Mouse (Mus musculus) cortical plate, adult 2 months (tissue): ENCODE results near the gene Chrm1. TPM values are rescaled to one million over a fixed set of nuclear protein-coding genes. Genes with fewer than 3 reads are reported as not detected.
"Not testable (repeated sequence)": the region's sequence is repeated elsewhere in the genome, so short reads cannot be mapped to it uniquely, and the experiment has no call there.

Experiments
- H3K27ac ChIP-seq: fragments of 200-500 bp; 2 replicates; pipeline ENCODE4 v1.5.1; 2012; ENCODE audit warnings: low read length, control low read depth, inconsistent platforms; ENCODE audit not compliant: insufficient read depth
- H3K4me1 ChIP-seq: fragments of 200-500 bp; 2 replicates; pipeline ENCODE4 v1.6.1; 2011; ENCODE audit warnings: low read length; ENCODE audit not compliant: control insufficient read depth, insufficient read depth
- H3K4me3 ChIP-seq: fragments of 200-500 bp; 2 replicates; pipeline ENCODE4 v1.5.1; 2011; ENCODE audit warnings: mild to moderate bottlenecking, low read length, control low read depth; ENCODE audit not compliant: insufficient read depth
- CTCF ChIP-seq: fragments of 200-500 bp; IDR thresholded peaks from 2 replicates; pipeline ENCODE4 v1.5.1; 2011; ENCODE audit warnings: mild to moderate bottlenecking, control low read depth, low read length; ENCODE audit not compliant: insufficient read depth; ENCODE audit errors: extremely low read depth
- POLR2A ChIP-seq: fragments of 200-500 bp; IDR thresholded peaks from 2 replicates; pipeline ENCODE4 v1.6.1; 2011; ENCODE audit warnings: mild to moderate bottlenecking, low read length, control low read depth; ENCODE audit not compliant: insufficient read depth; ENCODE audit errors: extremely low read depth
- polyA plus RNA-seq: library from polyadenylated mRNA; depleted of rRNA; stranded (reverse); fragments of >200 nt; gene quantifications from 2 replicates; pipeline ENCODE4 v1.2.3, GENCODE M21; 2012

Gene Chrm1
- polyA plus RNA-seq, 1 experiment, result 109 TPM

- Histone ChIP-seq H3K4me3 (peak overlapping the region; percentile 97), H3K27ac (peak overlapping the region; percentile 5; the same call in 1 of the 2 replicates), H3K4me1 (peaks cover 10% of the 10 kb centered on the region; the same call in 1 of the 2 replicates)
- TF ChIP-seq CTCF, result no peak
- no peak for TF ChIP-seq POLR2A
Measured at GRCm38 (mm10) chr19:8713997-8714652, 50.5 kb downstream of the Chrm1 start.

DNA sequence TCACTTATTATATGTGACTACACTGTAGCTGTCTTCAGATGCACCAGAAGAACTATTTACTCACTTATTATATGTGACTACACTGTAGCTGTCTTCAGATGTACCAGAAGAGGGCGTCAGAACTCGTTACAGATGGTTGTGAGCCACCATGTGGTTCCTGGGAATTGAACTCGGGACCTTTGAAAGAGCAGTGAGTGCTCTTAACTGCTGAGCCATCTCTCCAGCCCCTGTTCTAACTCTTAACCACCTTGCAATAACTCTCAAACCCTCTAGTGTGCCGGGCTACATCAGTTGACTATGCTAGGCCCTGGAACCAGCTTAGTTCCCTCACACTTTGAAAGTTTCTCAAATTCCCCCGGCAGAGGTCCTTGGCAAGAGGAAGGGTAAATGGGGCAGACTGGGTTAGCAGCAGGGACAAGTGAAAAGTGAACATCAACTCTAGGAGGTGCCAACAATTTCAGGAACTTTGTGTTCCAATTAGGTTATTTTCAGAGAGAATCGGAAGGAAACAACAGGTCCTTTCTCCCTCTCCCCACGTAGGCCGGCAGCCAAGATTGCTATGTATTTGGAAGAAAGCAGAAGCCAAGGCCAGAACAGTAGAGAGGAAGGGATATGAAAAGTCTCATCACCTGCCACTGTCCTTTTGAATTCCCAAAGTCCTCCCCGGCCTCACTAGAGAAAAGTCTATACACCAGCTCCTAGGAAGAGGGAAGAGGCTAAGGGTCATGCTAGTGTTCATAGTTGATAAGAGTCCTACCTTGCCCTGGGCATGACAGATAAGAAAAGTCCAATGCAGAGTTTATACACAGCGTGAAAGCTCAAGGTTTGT, 51.3 kb downstream of the Chrm1 start:
- Histone ChIP-seq H3K4me3 (no peak overlapping the region), H3K4me1 (peaks cover 10% of the 10 kb centered on the region; the same call in 1 of the 2 replicates), H3K27ac (no peak overlapping the region)
- TF ChIP-seq POLR2A (no peak), CTCF (no peak)

DNA sequence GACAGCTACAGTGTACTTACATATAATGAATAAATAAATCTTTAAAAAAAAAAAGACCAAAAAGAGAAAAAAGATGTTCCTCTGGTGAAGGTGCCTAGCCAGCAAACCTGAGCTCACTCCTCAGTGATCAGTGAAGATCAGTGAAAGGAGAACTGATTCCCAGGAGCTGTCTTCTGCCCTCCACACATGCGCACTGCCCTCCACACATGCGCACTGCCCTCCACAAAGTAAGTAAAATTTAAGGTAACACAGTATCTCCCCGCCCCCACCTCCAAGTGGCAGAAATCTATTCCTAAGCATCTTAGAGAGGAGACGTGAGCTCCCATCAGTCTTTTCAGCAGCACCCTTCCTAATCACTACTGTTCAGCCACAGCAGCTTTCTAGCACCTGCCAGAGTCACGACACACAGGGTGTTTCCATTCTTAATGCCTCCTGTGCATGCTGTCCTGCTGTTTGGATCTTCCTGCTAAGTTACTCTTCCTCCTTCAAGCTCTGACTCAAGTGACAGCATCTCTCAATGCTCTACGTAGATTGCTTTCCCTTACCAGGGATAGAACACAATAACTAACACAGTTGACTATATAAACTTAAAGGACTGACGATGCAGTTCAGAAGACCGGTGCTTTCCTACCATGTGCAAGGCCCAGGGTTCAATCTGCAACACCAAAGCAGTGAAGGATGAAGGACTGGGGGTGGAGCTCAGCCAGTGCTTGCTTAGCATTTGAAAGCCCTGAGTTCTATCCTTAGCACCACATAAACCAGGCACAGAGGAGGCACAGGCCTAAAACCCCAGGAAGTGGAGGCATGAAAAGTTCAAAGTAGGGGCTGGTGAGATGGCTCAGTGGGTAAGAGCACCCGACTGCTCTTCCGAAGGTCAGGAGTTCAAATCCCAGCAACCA, 52.5 kb downstream of the Chrm1 start:
- Histone ChIP-seq H3K4me3 (no peak overlapping the region), H3K4me1 (peaks cover 9% of the 10 kb centered on the region; the same call in 1 of the 2 replicates), H3K27ac (no peak overlapping the region)
- TF ChIP-seq CTCF, result no peak
- TF ChIP-seq POLR2A, result no peak

DNA sequence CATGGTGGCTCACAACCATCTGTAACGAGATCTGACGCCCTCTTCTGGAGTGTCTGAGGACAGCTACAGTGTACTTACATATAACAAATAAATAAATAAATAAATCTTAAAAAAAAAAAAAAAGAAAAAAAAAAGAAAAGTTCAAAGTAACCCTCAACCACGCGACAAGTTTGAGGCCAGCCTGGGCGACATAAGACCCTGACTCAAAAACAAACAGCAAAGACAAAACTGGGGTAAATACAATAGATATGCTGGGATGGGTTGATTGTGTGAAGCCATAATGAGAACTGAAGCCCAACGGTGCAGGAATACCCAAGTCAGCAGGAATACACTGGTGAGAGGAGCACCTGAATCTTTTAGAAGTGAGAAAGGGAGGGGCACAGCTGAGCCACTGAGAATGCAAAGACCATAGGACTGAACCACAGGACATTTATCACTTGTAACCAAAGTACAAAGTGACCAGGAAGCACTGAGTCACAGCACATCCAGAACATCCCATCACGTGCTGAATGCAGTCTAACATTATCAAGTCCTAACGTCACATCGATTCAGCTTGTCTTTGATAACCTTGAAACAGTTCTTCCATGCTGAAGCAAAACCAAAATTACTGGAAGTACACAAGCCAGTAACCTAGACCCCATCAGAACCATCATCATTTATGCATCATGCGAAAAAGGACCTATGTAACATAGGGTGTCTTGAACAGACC, 53.3 kb downstream of the Chrm1 start:
- peaks cover 6% of the 10 kb centered on the region; the same call in 1 of the 2 replicates for H3K4me1 ChIP-seq
- H3K27ac ChIP-seq, result no peak overlapping the region
- H3K4me3 ChIP-seq, result no peak overlapping the region
- TF ChIP-seq CTCF, result no peak
- TF ChIP-seq POLR2A, result no peak

DNA sequence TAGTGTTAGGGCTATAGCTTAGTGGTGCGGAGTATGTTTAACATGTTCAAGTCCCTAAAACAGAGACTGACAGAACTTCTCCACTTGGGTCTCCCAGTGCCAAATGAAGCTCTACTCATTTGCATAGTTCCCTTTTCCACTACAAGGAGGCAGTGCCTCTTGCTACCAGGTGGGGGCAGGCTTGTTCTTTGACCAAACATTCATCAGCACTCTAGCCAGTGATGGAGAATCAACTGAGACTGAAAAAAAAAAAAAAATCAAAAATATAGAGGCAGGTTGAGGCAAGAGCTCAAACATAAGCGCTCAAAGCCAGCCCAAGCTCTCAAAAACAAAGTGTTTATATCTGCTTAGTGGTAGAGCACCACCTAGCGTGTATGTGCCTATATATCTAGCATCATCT, 54.8 kb downstream of the Chrm1 start:
- peak; percentile 66 for TF ChIP-seq CTCF
- no peak for TF ChIP-seq POLR2A
- Histone ChIP-seq H3K4me1 (peaks cover 4% of the 10 kb centered on the region; the same call in 1 of the 2 replicates), H3K4me3 (no peak overlapping the region)

DNA sequence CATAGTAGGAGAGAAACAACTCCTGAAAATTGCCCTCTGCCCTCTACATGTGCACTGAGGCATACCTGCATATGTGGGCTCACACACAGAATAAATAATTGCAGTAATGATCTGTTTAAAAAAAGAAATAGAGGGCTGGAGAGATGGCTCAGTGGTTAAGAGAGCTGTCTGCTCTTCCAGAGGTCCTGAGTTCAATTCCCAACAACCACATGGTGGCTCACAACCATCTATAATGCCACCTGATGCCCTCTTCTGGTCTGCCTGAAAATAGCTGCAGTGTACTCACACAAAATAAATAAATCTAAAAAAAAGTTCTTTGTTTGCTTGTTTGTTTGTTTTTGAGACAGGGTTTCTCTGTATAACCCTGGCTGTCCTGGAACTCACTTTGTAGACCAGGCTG, 55.4 kb downstream of the Chrm1 start:
- H3K27ac ChIP-seq, H3K4me3 ChIP-seq, H3K4me1 ChIP-seq: not testable (repeated sequence)
- peak; percentile 9; the same call in 1 of the 2 replicates for TF ChIP-seq CTCF

More for the DNA sequence above, 54.8 kb downstream of the Chrm1 start:
- no peak overlapping the region for H3K27ac ChIP-seq

GRCm38 (mm10) chr19:8721378-8721777, 57.8 kb downstream of the Chrm1 start:
- no peak for TF ChIP-seq POLR2A
- TF ChIP-seq CTCF, result no peak
- Histone ChIP-seq H3K27ac (no peak overlapping the region), H3K4me3 (peak overlapping the region; percentile 86; the same call in 1 of the 2 replicates), H3K4me1 (0 out of 2 replicates have a peak, but pooled peaks cover 2% of the 10 kb centered on the region)

DNA sequence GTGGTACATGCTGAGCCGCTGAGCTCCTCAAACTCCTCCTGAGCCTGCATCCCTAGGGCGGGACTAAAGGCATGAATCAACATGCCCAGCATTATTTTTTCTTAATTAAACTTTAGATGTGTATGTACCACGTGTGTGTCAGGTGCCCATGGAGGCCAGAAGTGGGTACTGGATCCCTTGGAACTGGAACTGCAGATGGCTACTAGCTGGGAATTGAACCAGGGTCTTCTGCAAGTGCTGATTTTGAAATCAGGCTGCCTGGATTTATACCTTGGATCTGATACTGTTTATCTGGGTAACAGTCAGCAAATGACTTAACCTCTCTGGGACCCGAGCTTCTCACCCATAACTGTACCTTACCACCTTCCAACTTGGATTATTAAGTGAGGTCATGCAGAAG, 58.4 kb downstream of the Chrm1 start:
- Histone ChIP-seq H3K4me3 (peak overlapping the region; percentile 86), H3K27ac (no peak overlapping the region), H3K4me1 (0 out of 2 replicates have a peak, but pooled peaks cover 2% of the 10 kb centered on the region)
- TF ChIP-seq POLR2A (no peak), CTCF (no peak)
